Mouse (Mus musculus): ENCODE measurements around the gene Eif5a. TPM values are rescaled to one million over a fixed set of nuclear protein-coding genes. Genes with fewer than 3 reads are reported as not detected.
A peak's percentile ranks its signal among the peaks of the same experiment; 100 is the strongest.

The Eif5a gene
- polyA plus RNA-seq, 1 experiment from 2014 or later = 1,245 TPM

- ATAC-seq (ENCODE audit: insufficient read depth) = no peak
- peaks cover 88% of the 10 kb centered on the region for H3K36me3 ChIP-seq (replicated peaks)
- H3K9ac ChIP-seq = no peak overlapping the region
- no peaks in the 10 kb centered on the region for H3K27me3 ChIP-seq
- H3K9me3 ChIP-seq (replicated peaks) = no peaks in the 10 kb centered on the region
- no peak overlapping the region for H3K4me3 ChIP-seq (replicated peaks)
- H3K27ac ChIP-seq (replicated peaks) = no peak overlapping the region
- no peak overlapping the region for H3K4me2 ChIP-seq
- 77% methylated on average over 6 of the region's 6 CpGs for WGBS (ENCODE audit: insufficient replicate concordance)
- H3K4me1 ChIP-seq (replicated peaks) = peaks cover 36% of the 10 kb centered on the region
These were observed 10.1 kb downstream of the Eif5a start for GRCm38 (mm10) chr11:69911701-69912100.

DNA sequence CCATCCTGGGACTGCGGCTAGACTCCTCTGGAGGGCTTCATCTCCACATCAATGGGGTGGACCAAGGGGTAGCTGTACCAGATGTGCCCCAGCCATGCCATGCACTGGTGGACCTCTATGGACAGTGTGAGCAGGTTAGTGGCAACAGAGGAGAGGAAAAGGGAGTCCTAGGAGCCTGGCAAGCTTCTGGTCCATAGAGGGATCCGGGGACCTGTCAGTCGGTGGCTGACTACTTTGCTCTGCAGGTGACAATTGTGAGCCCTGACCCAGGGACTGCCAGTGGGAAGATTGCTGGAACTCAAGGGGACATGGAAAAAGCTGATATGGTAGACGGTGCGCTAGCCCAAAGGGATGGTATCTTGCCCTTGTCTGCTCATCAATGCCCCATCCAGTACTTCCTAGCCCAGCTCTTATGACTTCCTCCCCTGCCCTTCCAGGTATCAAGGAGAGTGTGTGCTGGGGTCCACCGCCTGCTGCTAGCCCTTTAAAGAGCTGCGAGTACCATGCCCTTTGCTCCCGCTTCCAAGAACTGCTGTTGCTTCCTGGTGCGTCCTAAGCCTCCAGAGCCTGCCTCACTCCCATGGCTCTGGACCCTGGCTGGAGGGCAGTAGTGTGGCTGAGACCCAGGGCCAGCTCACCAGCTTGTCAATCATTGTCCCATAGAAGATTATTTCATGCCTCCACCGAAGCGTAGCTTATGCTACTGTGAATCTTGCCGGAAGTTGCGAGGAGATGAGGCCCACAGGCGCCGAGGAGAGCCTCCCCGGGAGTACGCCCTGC, 10.8 kb downstream of the Eif5a start:
- Histone ChIP-seq H3K4me1 (replicated peaks) (peaks cover 28% of the 10 kb centered on the region), H3K27ac (replicated peaks) (no peak overlapping the region), H3K27me3 (no peaks in the 10 kb centered on the region), H3K4me3 (replicated peaks) (no peak overlapping the region), H3K9me3 (replicated peaks) (no peaks in the 10 kb centered on the region), H3K4me2 (no peak overlapping the region), H3K36me3 (replicated peaks) (peaks cover 88% of the 10 kb centered on the region), H3K9ac (no peak overlapping the region)
- no peak for ATAC-seq (ENCODE audit: insufficient read depth)
- 86% methylated on average over 17 of the region's 17 CpGs for WGBS (ENCODE audit: insufficient replicate concordance)

DNA sequence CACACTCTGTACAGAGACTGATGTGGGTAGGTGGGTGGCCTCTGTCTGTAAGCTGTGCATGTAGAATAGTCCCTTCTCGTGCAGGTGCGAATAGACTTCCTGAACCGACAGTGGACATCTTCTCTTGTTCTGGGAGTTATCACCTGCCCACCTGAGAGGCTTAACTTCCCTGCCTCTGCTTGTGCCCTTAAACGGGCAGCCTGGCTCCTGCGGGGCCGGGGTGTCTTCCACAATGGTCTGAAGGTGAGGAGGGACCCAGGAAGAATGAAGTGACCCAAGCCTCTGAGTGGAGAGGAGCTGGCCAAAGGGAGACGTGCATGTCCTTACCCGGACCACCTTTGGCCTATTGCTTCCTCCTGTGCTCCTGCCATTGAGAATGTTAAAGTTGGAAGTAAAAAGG, 11.6 kb downstream of the Eif5a start:
- 86% methylated on average over 8 of the region's 8 CpGs for WGBS (ENCODE audit: insufficient replicate concordance)
- no peaks in the 10 kb centered on the region for H3K27me3 ChIP-seq
- H3K9me3 ChIP-seq (replicated peaks) = no peaks in the 10 kb centered on the region
- no peak overlapping the region for H3K9ac ChIP-seq
- no peak overlapping the region for H3K4me3 ChIP-seq (replicated peaks)
- H3K4me1 ChIP-seq (replicated peaks) = peaks cover 20% of the 10 kb centered on the region
- H3K36me3 ChIP-seq (replicated peaks) = peaks cover 88% of the 10 kb centered on the region
- no peak overlapping the region for H3K4me2 ChIP-seq
- H3K27ac ChIP-seq (replicated peaks) = no peak overlapping the region
- no peak for ATAC-seq (ENCODE audit: insufficient read depth)

DNA sequence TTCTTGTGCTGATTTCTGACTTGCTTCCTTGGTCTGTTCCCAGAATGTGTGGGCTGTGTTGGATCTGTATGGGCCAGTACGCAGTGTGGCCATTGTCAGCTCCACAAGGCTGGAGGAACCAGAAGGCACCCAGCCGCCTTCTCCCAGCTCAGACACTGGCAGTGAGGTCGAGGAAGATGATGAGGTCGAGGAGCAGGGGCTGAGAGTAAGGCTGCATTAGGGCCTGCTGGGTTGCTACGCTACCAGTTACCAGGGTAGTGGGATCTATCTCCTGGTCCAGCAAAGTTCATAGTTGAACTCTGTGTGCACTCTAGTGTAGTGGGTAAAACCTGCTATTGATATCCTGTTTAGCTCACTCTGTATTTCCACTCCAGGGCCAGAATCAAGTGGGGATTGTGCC, 12.6 kb downstream of the Eif5a start:
- no peak for ATAC-seq (ENCODE audit: insufficient read depth)
- no peak overlapping the region for H3K4me2 ChIP-seq
- H3K36me3 ChIP-seq (replicated peaks) = peaks cover 92% of the 10 kb centered on the region
- H3K27me3 ChIP-seq = no peaks in the 10 kb centered on the region
- H3K27ac ChIP-seq (replicated peaks) = no peak overlapping the region
- no peak overlapping the region for H3K9ac ChIP-seq
- WGBS (ENCODE audit: insufficient replicate concordance) = 76% methylated on average over 5 of the region's 5 CpGs
- no peaks in the 10 kb centered on the region for H3K9me3 ChIP-seq (replicated peaks)
- peaks cover 11% of the 10 kb centered on the region for H3K4me1 ChIP-seq (replicated peaks)
- H3K4me3 ChIP-seq (replicated peaks) = no peak overlapping the region

GRCm38 (mm10) chr11:69908645-69909044, 13.1 kb downstream of the Eif5a start:
- Histone ChIP-seq H3K9ac (no peak overlapping the region), H3K36me3 (replicated peaks) (peaks cover 97% of the 10 kb centered on the region), H3K27ac (replicated peaks) (no peak overlapping the region), H3K27me3 (no peaks in the 10 kb centered on the region), H3K4me2 (no peak overlapping the region), H3K4me3 (replicated peaks) (no peak overlapping the region), H3K9me3 (replicated peaks) (no peaks in the 10 kb centered on the region), H3K4me1 (replicated peaks) (peaks cover 13% of the 10 kb centered on the region)
- ATAC-seq (ENCODE audit: insufficient read depth) = no peak
- 88% methylated on average over 11 of the region's 11 CpGs for WGBS (ENCODE audit: insufficient replicate concordance)

GRCm38 (mm10) chr11:69904311-69904710, 17.4 kb downstream of the Eif5a start:
- Histone ChIP-seq H3K4me2 (no peak overlapping the region), H3K36me3 (replicated peaks) (peaks cover 62% of the 10 kb centered on the region), H3K9me3 (replicated peaks) (no peaks in the 10 kb centered on the region), H3K4me3 (replicated peaks) (no peak overlapping the region; the same call in 1 of the 2 replicates), H3K4me1 (replicated peaks) (peaks cover 38% of the 10 kb centered on the region), H3K27me3 (peaks cover 11% of the 10 kb centered on the region), H3K9ac (no peak overlapping the region), H3K27ac (replicated peaks) (no peak overlapping the region)
- no peak for ATAC-seq (ENCODE audit: insufficient read depth)
- 85% methylated on average over 9 of the region's 9 CpGs for WGBS (ENCODE audit: insufficient replicate concordance)

DNA sequence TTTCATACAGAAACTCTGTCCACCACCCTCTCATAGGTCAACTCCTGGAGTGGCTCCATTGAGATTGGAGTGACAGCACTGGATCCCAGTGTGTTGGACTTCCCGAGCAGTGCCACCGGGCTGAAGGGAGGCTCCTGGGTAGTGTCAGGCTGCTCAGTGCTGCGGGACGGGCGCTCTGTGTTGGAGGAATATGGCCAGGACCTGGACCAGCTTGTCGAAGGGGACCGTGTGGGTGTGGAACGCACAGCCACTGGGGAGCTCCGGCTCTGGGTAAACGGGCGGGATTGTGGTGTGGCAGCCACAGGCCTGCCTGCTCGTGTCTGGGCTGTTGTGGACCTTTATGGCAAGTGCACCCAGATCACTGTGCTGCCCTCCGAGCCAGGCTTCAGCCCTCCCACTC, 18.8 kb downstream of the Eif5a start:
- H3K9me3 ChIP-seq (replicated peaks) = no peaks in the 10 kb centered on the region
- peak overlapping the region; percentile 90 for H3K4me3 ChIP-seq (replicated peaks)
- peak overlapping the region; percentile 98 for H3K4me2 ChIP-seq
- 71% methylated on average over 13 of the region's 13 CpGs for whole genome bisulfite sequencing (ENCODE audit: insufficient replicate concordance)
- ATAC-seq (ENCODE audit: insufficient read depth) = no peak
- peak overlapping the region; percentile 98 for H3K27ac ChIP-seq (replicated peaks)
- H3K36me3 ChIP-seq (replicated peaks) = peaks cover 49% of the 10 kb centered on the region
- peaks cover 21% of the 10 kb centered on the region for H3K27me3 ChIP-seq
- peaks cover 45% of the 10 kb centered on the region for H3K4me1 ChIP-seq (replicated peaks)
- H3K9ac ChIP-seq = peak overlapping the region; percentile 94

DNA sequence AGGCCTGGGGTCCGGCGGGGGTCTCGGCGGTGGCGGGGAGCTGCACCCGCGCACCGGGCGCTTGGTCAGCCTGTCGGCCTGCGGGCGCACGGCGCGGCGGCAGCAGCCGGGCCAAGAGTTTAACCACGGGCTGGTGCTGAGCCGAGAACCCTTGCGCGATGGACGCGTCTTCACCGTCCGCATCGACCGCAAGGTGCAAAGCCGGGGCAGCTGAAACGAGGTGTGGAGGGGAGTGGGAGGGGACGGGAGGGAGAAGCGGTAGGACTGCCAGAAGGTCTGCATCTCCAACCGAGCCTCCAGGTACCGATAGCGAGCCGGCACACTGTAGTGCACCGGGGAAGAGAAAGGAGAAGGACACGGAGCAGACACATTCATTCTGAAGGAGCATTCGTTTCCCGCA, 19.8 kb downstream of the Eif5a start:
- ATAC-seq (ENCODE audit: insufficient read depth) = peak; percentile 2; the same call in 1 of the 2 replicates
- Histone ChIP-seq H3K4me2 (peak overlapping the region; percentile 98), H3K27me3 (peaks cover 25% of the 10 kb centered on the region), H3K4me1 (replicated peaks) (peaks cover 45% of the 10 kb centered on the region), H3K27ac (replicated peaks) (peak overlapping the region; percentile 98), H3K4me3 (replicated peaks) (peak overlapping the region; percentile 90), H3K9me3 (replicated peaks) (no peaks in the 10 kb centered on the region), H3K36me3 (replicated peaks) (peaks cover 39% of the 10 kb centered on the region), H3K9ac (peak overlapping the region; percentile 94)
- WGBS (ENCODE audit: insufficient replicate concordance) = under 1% methylated on average over 39 of the region's 39 CpGs

DNA sequence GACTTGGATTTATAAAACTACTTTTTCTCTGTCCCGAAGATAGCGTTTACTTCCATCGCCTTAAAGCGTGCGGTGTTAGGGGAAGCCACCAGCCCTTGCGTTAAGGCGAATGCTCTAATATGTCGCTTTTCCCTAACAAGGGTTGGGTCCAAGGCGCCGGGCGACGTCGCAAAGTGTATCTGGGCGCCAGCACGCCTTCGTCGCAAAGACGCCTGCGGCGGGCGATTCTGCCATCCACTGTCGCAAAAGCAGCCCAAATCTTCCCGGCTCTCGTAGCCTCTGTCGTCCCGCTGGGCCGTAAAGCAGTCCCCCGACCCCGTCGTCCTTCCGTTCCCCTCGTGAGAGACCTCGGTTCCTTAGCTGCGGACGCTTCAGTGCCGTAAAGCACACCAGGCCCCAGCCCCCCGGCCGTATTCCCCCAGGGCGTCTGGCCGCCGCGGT, 20.3 kb downstream of the Eif5a start:
- Histone ChIP-seq H3K9me3 (replicated peaks) (no peaks in the 10 kb centered on the region), H3K4me2 (peak overlapping the region; percentile 98), H3K4me3 (replicated peaks) (peak overlapping the region; percentile 90), H3K27ac (replicated peaks) (peak overlapping the region; percentile 98), H3K4me1 (replicated peaks) (peaks cover 45% of the 10 kb centered on the region), H3K9ac (peak overlapping the region; percentile 94), H3K27me3 (peaks cover 25% of the 10 kb centered on the region), H3K36me3 (replicated peaks) (peaks cover 33% of the 10 kb centered on the region)
- peak; percentile 67 for ATAC-seq (ENCODE audit: insufficient read depth)
- under 1% methylated on average over 42 of the region's 42 CpGs for WGBS (ENCODE audit: insufficient replicate concordance)

DNA sequence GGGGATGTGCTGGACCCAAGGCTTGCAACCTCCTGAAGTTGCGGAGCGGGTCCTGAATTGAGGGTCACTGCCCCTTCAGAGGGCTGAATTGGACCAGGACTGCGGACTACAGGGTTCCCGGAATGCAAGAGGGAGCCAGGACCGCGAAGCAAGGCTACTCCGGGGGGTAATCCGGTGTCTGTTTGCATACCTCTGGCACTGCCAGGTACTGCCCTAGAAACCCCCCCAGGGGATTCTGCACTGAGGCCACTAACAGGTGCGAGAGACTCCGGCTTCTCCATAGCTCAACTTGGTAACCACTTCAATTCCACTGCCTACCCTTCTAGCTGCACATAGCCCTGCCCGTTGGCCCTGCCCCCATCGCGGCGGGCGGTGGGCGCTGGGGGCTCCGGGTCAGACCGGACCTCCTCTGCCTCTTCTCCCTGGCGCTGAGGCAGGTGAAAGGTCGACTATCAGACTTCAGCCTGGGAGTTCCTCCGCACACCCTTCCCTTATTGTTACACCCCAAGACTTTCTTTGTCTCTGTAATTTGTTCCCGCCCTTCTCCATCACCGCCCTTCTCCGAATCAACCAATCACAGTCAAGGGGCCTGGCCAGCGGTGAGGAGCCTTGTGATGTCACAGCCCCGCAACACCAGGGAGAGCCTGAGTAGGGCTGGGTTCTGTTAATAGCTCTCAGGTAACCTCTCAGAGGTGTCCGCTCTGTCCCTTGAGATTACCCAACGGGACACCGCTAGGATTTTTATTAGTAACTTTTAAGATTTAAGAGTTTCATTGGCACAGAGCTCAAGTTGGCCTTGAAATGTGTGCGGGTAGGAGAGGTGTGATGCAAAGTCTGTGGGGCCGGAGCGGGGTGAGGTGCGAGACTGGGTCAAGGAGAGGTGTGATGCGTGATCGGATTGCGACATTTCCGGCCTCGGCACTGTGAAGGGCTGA, 21.0 kb downstream of the Eif5a start, which contains the start of the genes 2810408A11Rik and Neurl4:
Gene 2810408A11Rik, minus strand, starts transcription at position 517 of the 935 bp plus-strand sequence.
Gene Neurl4, plus strand, starts transcription at position 602 of the 935 bp plus-strand sequence.
- Histone ChIP-seq H3K27me3 (peaks cover 25% of the 10 kb centered on the region), H3K36me3 (replicated peaks) (peaks cover 27% of the 10 kb centered on the region), H3K4me3 (replicated peaks) (peak within 1 kb of the TSS; percentile 90), H3K4me2 (peak within 1 kb of the TSS; percentile 98), H3K9ac (peak within 1 kb of the TSS; percentile 94), H3K9me3 (replicated peaks) (no peaks in the 10 kb centered on the region), H3K4me1 (replicated peaks) (peaks cover 46% of the 10 kb centered on the region), H3K27ac (replicated peaks) (peak within 1 kb of the TSS; percentile 98)
- under 1% methylated on average over 38 of the region's 38 CpGs for WGBS (ENCODE audit: insufficient replicate concordance)
- ATAC-seq (ENCODE audit: insufficient read depth) = peak; percentile 90

- Histone ChIP-seq H3K4me1 (replicated peaks) (peaks cover 54% of the 10 kb centered on the region), H3K36me3 (replicated peaks) (peaks cover 18% of the 10 kb centered on the region), H3K4me2 (peak overlapping the region; percentile 98), H3K9me3 (replicated peaks) (no peaks in the 10 kb centered on the region), H3K27me3 (peaks cover 25% of the 10 kb centered on the region), H3K9ac (no peak overlapping the region), H3K27ac (replicated peaks) (no peak overlapping the region), H3K4me3 (replicated peaks) (no peak overlapping the region)
- ATAC-seq (ENCODE audit: insufficient read depth) = no peak
- 47% methylated on average over 4 of the region's 4 CpGs for WGBS (ENCODE audit: insufficient replicate concordance)
These were observed 21.9 kb downstream of the Eif5a start for GRCm38 (mm10) chr11:69899870-69900269.

All from liver, embryonic 15.5 days (tissue).